Mouse (Mus musculus): ENCODE results near the gene Ube2j1. TPM values are rescaled to one million over a fixed set of nuclear protein-coding genes. Genes with fewer than 3 reads are reported as not detected.
A peak's percentile ranks its signal among the peaks of the same experiment; 100 is the strongest.

The Ube2j1 gene
- polyA plus RNA-seq, 1 experiment from 2014 or later, result 78.3 TPM

DNA sequence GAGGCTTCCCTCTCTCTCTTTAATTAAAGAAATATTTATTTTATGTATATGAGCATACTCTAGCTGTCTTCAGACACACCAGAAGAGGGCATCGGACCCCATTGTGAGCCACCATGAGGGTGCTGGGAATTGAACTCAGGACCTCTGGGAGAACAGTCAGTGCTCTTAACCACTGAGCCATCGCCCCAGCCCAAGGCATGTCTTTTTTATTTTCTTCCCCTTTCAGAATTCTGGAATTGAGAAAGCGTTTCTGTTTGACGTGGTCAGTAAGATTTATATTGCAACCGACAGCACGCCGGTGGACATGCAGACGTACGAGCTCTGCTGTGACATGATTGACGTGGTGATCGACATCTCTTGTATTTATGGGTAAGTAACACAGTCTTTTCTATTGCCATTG lies 24.4 kb upstream of the Ube2j1 start:
- H3K9me3 ChIP-seq (ENCODE audit: control insufficient read depth, low read length), result no peaks in the 10 kb centered on the region
- no peak for DNase-seq (ENCODE audit: low spot score)
- H3K36me3 ChIP-seq (replicated peaks; ENCODE audit: control insufficient read depth, insufficient read depth), result peaks cover 42% of the 10 kb centered on the region
- no peaks in the 10 kb centered on the region for H3K27me3 ChIP-seq (ENCODE audit: control insufficient read depth, insufficient read depth, low read length)
- no peak overlapping the region for H3K9ac ChIP-seq
- H3K4me1 ChIP-seq (replicated peaks; ENCODE audit: control insufficient read depth, insufficient read depth, low read length), result no peaks in the 10 kb centered on the region
- ATAC-seq (ENCODE audit: low FRiP score), result no peak
- WGBS, result 95% methylated on average over 11 of the region's 11 CpGs
- no peak overlapping the region for H3K27ac ChIP-seq
- no peak overlapping the region for H3K4me2 ChIP-seq (replicated peaks)
- no peak overlapping the region for H3K4me3 ChIP-seq (replicated peaks; ENCODE audit: low read length)

DNA sequence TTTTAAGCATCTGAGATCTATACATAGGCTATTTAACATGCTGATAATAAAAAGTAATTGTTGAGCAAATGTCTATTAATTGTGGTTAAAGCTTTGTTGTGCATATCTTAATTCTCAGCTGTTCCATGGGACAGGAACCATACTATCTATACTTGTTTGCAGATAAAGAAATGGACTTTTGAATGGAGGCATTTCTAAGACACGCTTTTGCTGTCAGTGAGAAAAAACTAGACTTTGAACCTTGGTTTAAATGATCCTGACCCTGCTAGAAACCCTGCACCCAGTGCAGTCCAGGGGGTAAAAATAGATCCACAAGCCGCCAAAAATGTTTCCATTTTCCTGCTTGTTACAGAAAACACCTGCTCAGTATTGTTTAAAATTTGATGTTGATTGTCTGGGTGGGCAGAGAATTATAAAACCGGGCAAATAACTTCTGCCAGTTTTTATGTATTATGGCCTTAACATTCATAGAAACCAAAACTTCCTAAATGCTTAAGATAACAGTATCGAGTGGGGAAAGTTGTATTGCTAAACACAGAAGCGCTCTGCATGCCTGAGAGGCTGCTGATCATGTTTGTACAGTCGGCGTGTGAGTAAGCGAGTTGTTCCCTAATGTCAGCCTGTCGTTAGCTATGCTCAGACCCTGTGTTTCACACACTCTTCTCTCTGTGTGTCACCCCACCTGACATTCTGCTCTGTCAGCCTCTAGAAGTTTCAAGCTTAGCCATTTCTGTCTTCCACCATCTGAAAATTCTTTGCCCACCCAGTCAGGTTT lies 23.6 kb upstream of the Ube2j1 start:
- no peak overlapping the region for H3K4me2 ChIP-seq (replicated peaks)
- no peaks in the 10 kb centered on the region for H3K4me1 ChIP-seq (replicated peaks; ENCODE audit: control insufficient read depth, insufficient read depth, low read length)
- no peak overlapping the region for H3K9ac ChIP-seq
- DNase-seq (ENCODE audit: low spot score) (no peak), ATAC-seq (ENCODE audit: low FRiP score) (no peak)
- no peak overlapping the region for H3K4me3 ChIP-seq (replicated peaks; ENCODE audit: low read length)
- H3K9me3 ChIP-seq (ENCODE audit: control insufficient read depth, low read length), result no peaks in the 10 kb centered on the region
- H3K27me3 ChIP-seq (ENCODE audit: control insufficient read depth, insufficient read depth, low read length), result no peaks in the 10 kb centered on the region
- peaks cover 42% of the 10 kb centered on the region for H3K36me3 ChIP-seq (replicated peaks; ENCODE audit: control insufficient read depth, insufficient read depth)
- WGBS, result 93% methylated on average over 9 of the region's 9 CpGs
- H3K27ac ChIP-seq, result no peak overlapping the region

DNA sequence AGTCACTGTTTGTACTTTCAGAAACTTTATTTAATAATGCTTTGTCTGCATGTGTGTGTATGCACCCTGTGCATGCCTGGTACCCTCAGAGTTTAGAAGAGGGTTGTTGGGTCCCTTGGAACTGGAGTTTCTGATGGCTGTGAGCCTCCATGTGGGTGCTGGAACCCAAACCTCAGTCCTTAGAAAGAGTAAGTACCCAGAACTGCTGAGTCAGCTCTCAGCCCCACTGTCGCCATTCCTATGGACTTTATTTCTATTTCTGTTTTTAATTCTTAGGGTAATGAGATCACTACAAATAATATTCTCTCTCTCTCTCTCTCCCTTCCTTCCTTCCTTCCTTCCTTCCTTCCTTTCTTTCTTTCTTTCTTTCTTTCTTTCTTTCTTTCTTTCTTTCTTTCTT lies 21.1 kb upstream of the Ube2j1 start:
- Histone ChIP-seq H3K4me3 (replicated peaks; ENCODE audit: low read length) (no peak overlapping the region), H3K9ac (no peak overlapping the region)

DNA sequence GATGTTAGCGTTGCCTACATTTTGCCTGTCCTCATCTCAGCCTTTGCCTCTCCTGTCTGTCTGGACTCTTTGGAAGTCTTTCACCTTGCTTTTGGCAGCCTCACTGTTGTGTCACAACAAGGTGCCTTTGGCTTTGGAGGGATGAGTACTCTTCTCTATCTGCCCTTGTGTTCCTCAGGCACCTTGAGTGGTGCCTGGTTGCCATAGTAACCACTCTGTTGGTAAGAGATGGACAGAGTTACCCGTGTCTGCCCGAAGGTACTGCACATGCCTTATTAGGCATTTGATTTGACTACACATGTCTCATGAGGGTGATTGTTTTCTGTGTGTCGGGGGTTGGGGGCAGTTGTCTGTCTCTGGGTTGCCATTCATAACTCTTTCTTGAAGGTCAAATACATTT lies 18.7 kb upstream of the Ube2j1 start:
- Histone ChIP-seq H3K4me3 (replicated peaks; ENCODE audit: low read length) (no peak overlapping the region), H3K4me1 (replicated peaks; ENCODE audit: control insufficient read depth, insufficient read depth, low read length) (no peaks in the 10 kb centered on the region), H3K36me3 (replicated peaks; ENCODE audit: control insufficient read depth, insufficient read depth) (peaks cover 37% of the 10 kb centered on the region), H3K27ac (no peak overlapping the region), H3K4me2 (replicated peaks) (no peak overlapping the region), H3K9ac (no peak overlapping the region), H3K9me3 (ENCODE audit: control insufficient read depth, low read length) (no peaks in the 10 kb centered on the region), H3K27me3 (ENCODE audit: control insufficient read depth, insufficient read depth, low read length) (no peaks in the 10 kb centered on the region)
- 68% methylated on average over 4 of the region's 4 CpGs for WGBS
- no peak for ATAC-seq (ENCODE audit: low FRiP score)
- DNase-seq (ENCODE audit: low spot score), result no peak

More for the DNA sequence above, 21.1 kb upstream of the Ube2j1 start:
- ATAC-seq (ENCODE audit: low FRiP score), result no peak
- Histone ChIP-seq H3K27ac (no peak overlapping the region), H3K4me1 (replicated peaks; ENCODE audit: control insufficient read depth, insufficient read depth, low read length) (no peaks in the 10 kb centered on the region), H3K36me3 (replicated peaks; ENCODE audit: control insufficient read depth, insufficient read depth) (peaks cover 52% of the 10 kb centered on the region), H3K27me3 (ENCODE audit: control insufficient read depth, insufficient read depth, low read length) (no peaks in the 10 kb centered on the region), H3K4me2 (replicated peaks) (no peak overlapping the region), H3K9me3 (ENCODE audit: control insufficient read depth, low read length) (no peaks in the 10 kb centered on the region)
- no peak for DNase-seq (ENCODE audit: low spot score)
- 100% methylated on average over 1 of the region's 1 CpGs for WGBS

DNA sequence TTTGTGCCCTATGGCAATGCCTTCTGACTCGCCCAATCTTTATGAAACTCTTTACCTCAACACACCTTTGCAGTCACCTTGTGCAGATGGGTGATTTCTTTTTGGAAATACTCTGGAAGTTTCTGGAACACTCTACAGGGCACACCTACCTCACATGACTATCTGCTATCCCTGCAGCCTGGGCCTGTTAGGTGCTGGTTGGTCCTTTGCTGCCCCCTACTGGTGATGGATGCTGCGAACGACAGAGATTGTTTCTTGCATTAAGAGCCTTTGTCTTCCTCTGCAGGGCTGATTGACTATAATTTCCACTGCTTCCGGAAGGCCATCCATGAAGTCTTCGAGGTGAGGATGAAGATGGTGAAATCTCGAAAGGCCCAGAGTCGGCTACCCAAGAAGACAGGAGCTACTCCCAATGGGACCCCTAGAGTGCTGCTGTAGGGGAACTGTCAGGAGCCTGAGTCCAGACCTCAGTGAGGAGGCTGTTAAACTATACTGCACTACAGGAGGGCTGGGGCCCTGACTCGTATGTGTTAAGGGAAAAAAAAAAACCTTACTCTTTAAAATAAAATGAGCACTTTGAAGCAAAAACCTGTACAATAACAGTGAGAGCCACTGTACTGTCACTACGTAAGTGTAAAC lies 12.7 kb upstream of the Ube2j1 start:
- Histone ChIP-seq H3K4me2 (replicated peaks) (no peak overlapping the region), H3K27me3 (ENCODE audit: control insufficient read depth, insufficient read depth, low read length) (no peaks in the 10 kb centered on the region), H3K9me3 (ENCODE audit: control insufficient read depth, low read length) (no peaks in the 10 kb centered on the region), H3K36me3 (replicated peaks; ENCODE audit: control insufficient read depth, insufficient read depth) (peaks cover 38% of the 10 kb centered on the region), H3K4me3 (replicated peaks; ENCODE audit: low read length) (no peak overlapping the region), H3K4me1 (replicated peaks; ENCODE audit: control insufficient read depth, insufficient read depth, low read length) (no peaks in the 10 kb centered on the region), H3K9ac (no peak overlapping the region), H3K27ac (no peak overlapping the region)
- WGBS, result 54% methylated on average over 9 of the region's 9 CpGs
- ATAC-seq (ENCODE audit: low FRiP score), result peak; percentile 78; the same call in 1 of the 2 replicates
- peak; percentile 91 for DNase-seq (ENCODE audit: low spot score)

DNA sequence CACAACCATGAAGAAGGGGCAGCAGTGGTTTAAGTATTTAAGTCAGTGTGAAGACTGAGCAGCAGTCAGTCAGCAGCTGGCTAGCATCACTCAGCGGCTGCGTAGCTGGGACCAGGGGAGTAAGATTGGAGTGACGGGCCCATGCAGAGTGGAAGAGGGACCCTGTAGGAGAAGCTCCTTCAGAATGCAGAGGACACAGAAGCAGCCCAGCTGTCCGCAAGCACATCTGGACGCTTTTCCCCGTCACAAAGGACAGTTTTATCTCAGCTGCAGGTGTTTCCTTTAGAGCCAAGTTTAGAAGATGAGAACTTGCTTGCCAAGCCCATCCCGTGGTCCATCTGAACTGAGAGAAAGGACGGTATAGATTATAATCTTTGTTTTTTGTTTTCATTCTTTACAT lies 6.8 kb upstream of the Ube2j1 start:
- ATAC-seq (ENCODE audit: low FRiP score) (no peak), DNase-seq (ENCODE audit: low spot score) (no peak)
- Histone ChIP-seq H3K4me3 (replicated peaks; ENCODE audit: low read length) (no peak overlapping the region), H3K27ac (no peak overlapping the region), H3K36me3 (replicated peaks; ENCODE audit: control insufficient read depth, insufficient read depth) (peaks cover 27% of the 10 kb centered on the region), H3K4me1 (replicated peaks; ENCODE audit: control insufficient read depth, insufficient read depth, low read length) (peaks cover 4% of the 10 kb centered on the region), H3K9me3 (ENCODE audit: control insufficient read depth, low read length) (no peaks in the 10 kb centered on the region), H3K9ac (no peak overlapping the region), H3K27me3 (ENCODE audit: control insufficient read depth, insufficient read depth, low read length) (no peaks in the 10 kb centered on the region), H3K4me2 (replicated peaks) (no peak overlapping the region)
- 82% methylated on average over 8 of the region's 8 CpGs for WGBS

DNA sequence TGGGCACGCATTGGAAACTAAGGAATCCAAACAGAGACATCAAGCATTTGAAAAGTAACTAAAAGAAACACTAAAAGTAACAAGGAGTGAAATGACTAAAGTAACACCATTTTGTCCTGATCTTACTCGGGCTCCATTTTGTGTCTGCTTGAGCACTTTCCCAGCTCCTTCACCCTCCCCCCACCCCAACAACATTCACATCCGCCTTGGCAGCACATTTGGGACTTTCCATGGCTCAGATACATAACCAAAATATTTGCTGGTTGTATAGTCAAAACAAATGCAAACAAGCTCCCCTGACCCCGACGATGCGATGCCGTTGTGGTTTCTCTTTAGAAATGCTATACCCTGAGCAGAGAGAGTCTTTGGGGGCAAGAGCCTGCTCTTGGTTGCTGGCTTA lies 2.1 kb upstream of the Ube2j1 start:
- ATAC-seq (ENCODE audit: low FRiP score) (no peak), DNase-seq (ENCODE audit: low spot score) (no peak)
- Histone ChIP-seq H3K4me1 (replicated peaks; ENCODE audit: control insufficient read depth, insufficient read depth, low read length) (peaks cover 20% of the 10 kb centered on the region), H3K27me3 (ENCODE audit: control insufficient read depth, insufficient read depth, low read length) (no peaks in the 10 kb centered on the region), H3K9ac (no peak overlapping the region), H3K36me3 (replicated peaks; ENCODE audit: control insufficient read depth, insufficient read depth) (0 out of 2 replicates have a peak, but pooled peaks cover 8% of the 10 kb centered on the region), H3K4me2 (replicated peaks) (no peak overlapping the region), H3K4me3 (replicated peaks; ENCODE audit: low read length) (no peak overlapping the region), H3K9me3 (ENCODE audit: control insufficient read depth, low read length) (no peaks in the 10 kb centered on the region), H3K27ac (no peak overlapping the region)
- WGBS, result 89% methylated on average over 7 of the region's 7 CpGs

DNA sequence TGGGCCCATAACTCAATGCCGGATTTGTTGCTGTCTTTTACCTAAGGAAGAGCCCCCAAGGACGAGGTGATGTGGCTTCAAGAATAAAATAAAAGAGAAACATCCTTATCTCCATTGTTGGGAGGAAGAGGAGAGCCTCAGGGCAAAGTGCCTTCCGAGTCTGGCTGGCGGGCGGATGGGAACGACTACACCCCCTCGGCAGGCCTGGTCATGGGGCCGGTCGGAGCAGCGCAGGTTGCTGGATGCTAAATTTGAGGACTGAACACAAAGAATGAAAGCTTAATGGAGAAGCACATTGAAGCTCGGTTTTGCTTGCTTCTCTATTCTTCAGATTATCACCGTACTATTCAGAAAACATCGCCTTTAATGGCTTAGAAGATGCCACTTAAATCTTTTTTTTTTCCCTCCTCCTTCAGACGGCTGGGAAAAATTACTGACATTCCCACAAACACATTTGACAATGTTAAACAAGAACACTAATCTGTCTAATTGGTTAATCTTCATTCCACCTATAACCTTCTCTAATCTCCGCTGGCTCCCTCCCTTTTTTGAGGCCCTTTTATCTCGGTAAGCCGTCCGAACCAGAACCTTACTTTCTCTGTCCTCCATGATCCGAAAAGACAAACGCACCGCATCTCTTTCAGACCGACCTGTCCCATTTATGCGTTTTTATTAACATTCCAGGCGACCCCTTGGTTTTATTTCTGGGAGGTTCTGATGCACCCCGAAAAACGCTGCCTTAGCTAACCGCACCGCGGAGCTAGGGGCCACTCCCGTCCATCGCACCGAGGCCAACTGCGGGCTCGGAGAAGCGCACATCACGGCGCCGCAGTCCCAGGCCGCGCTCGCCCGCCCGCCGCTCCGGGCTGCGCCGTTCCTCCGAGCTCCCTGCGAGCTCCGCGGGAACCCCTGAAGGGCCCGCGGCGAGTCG lies 687 bp upstream of the Ube2j1 start:
- 1% methylated on average over 55 of the region's 55 CpGs for WGBS
- Histone ChIP-seq H3K4me1 (replicated peaks; ENCODE audit: control insufficient read depth, insufficient read depth, low read length) (peaks cover 20% of the 10 kb centered on the region), H3K27me3 (ENCODE audit: control insufficient read depth, insufficient read depth, low read length) (no peaks in the 10 kb centered on the region), H3K9ac (peak overlapping the region; percentile 94), H3K36me3 (replicated peaks; ENCODE audit: control insufficient read depth, insufficient read depth) (0 out of 2 replicates have a peak, but pooled peaks cover 9% of the 10 kb centered on the region), H3K4me3 (replicated peaks; ENCODE audit: low read length) (peak overlapping the region; percentile 89), H3K4me2 (replicated peaks) (peak overlapping the region; percentile 62), H3K9me3 (ENCODE audit: control insufficient read depth, low read length) (no peaks in the 10 kb centered on the region), H3K27ac (peak overlapping the region; percentile 98)
- ATAC-seq (ENCODE audit: low FRiP score) (peak; percentile 76), DNase-seq (ENCODE audit: low spot score) (peak; percentile 55)

DNA sequence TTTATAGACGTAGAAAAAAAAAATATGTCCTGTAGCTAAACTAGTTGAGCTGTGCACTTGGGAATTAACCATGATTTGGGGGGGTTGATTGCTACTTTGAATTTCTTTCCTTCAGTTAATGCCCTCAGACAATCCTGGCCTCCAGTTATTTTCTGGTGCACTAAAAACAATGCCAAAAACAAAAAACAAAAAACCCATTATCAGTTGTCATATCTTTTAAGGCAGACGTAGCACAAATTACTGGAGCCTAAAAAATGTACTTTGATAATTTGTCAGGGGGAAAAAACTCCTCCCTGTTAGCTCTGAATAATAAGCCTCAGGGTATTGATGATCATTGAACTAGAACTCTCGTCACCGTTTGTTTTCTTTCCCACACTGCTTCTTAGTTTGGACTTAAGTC lies 829 bp downstream of the Ube2j1 start:
- DNase-seq (ENCODE audit: low spot score), result no peak
- peak overlapping the region; percentile 62 for H3K4me2 ChIP-seq (replicated peaks)
- H3K9ac ChIP-seq, result peak overlapping the region; percentile 94
- peak overlapping the region; percentile 98 for H3K27ac ChIP-seq
- H3K9me3 ChIP-seq (ENCODE audit: control insufficient read depth, low read length), result no peaks in the 10 kb centered on the region
- ATAC-seq (ENCODE audit: low FRiP score), result no peak
- 4% methylated on average over 4 of the region's 4 CpGs for WGBS
- H3K4me3 ChIP-seq (replicated peaks; ENCODE audit: low read length), result peak overlapping the region; percentile 89
- no peaks in the 10 kb centered on the region for H3K27me3 ChIP-seq (ENCODE audit: control insufficient read depth, insufficient read depth, low read length)
- peaks cover 20% of the 10 kb centered on the region for H3K4me1 ChIP-seq (replicated peaks; ENCODE audit: control insufficient read depth, insufficient read depth, low read length)
- peaks cover 17% of the 10 kb centered on the region for H3K36me3 ChIP-seq (replicated peaks; ENCODE audit: control insufficient read depth, insufficient read depth)
